Mouse (Mus musculus) E14TG2a.4 (cell line): ENCODE measurements around the gene Zfp184.

Source experiments
- CTCF ChIP-seq: conservative IDR thresholded peaks from 2 replicates; pipeline ENCODE4 v1.5.1; 2014; ENCODE audit warnings: low read length
- NANOG ChIP-seq: IDR thresholded peaks from 2 replicates; pipeline ENCODE4 v1.6.1; 2014; ENCODE audit warnings: borderline replicate concordance, low read length, mixed read lengths
- POU5F1 ChIP-seq: IDR thresholded peaks from 2 replicates; pipeline ENCODE4 v1.6.1; 2014; ENCODE audit warnings: low read length, borderline replicate concordance

DNA sequence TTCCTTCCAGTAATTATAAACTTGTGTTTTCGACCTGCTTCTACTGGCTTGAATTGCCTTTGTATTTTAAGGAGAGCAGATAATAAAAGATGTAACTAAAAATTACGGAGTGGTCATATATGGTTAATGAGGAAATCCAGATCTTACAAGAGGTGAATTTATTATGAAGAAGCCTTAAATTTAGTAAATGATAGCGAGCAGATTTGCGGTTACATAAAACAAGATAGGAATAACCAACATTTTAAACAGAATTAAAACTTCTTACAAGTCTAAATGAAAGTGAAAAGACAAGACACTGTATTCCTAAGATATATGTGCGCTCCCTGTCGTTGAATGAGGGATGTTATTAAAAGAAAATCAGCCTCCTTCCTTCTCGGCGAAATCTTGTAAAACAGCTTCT lies 50.0 kb downstream of the Zfp184 start:
- TF ChIP-seq CTCF = no peak
- TF ChIP-seq POU5F1 = no peak
- TF ChIP-seq NANOG = no peak
